Mouse (Mus musculus) heart, adult 9 months (tissue): Measurements from ENCODE around the gene Ube2v1.

Source experiments
- DNase-seq, 2 experiments: peaks; one replicate each; pipeline ENCODE4 v3.0.0; 2022; ENCODE audit warnings: low spot score in 2 of 2

The Ube2v1 gene

DNA sequence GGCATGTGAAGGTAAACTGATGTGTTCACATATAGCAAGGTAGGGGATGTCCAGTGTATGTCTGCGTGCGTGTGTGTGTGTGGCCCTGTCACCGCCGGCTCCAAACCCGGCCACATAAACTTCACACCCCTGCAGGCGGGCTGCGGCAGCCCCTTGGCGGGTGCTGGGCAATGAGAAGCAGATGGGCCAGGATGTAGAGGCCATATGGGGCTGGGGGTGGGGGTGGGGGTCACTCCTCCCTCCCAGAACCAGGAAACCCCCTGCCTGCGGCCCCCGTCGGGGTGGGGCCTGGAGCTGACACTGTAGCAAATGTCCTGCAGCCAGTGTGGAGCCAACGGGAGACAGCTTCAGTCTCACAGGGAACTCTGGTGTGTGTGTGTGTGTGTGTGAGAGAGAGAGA, 68.2 kb downstream of the Ube2v1 start:
- no peak for DNase-seq

DNA sequence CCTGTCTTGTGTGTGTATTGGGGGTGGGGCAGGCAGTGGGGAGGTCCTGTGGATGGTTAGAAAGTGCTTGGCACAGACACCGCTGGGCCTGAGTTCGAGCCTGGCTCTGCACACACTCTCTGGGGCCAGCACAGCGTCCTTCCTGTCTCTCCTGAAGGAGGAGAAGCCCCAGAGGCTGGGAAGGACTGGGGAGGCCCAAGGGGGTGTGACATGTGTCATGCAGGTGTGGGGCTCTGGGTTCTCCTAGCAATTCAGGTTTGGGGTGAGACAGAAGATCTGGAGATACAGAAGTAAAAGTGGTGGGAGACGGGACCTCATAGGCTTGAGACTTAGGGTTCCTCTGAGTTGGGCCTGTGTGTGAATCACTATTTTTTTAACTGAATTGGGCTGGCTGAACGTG, 68.9 kb downstream of the Ube2v1 start:
- no peak for DNase-seq

DNA sequence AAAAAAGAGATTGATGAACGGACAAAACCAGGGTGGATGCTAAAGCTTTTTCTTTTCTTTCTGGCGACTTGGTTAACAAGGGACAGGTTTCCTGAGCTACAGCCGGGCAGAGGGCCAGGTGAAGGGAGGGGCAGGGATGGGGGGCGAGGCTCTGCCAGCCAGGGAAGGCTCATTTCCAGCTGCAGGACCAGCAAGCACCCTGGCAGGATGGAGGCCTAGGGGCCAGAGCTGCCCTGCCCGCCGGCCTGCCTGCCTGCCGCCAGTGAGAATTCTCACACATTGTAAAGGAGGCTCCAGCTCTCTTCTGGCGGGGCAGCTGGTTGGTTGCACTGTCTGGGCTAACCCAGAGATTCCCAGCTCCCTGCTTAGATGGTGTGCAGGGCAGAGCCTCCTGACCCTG, 69.8 kb downstream of the Ube2v1 start:
- DNase-seq: no peak

DNA sequence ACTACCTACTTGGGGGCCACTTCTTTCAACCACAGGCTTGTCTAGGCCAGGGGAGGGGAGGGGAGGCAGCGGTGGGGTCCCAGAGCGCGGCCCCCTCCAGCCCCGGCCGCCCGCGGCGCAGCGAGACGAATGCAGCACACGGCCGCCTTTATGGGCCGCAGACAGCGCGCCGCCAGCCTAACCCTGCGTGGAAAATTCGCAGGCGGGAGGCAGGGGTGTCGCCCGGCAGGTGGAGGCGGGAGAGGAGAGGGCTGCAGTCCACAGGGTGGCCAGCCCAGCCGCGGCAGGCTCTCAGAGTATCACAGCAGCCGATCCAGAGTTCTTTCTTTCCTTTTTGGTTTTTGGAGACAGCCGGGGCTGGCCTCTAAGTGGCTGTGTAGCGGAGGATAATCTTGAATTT, 72.5 kb downstream of the Ube2v1 start:
- DNase-seq: no peak
